Mouse (Mus musculus) brain, embryonic 14.5 days (tissue): Measurements from ENCODE around the gene Psapl1. TPM values are rescaled to one million over a fixed set of nuclear protein-coding genes. Genes with fewer than 3 reads are reported as not detected.
A peak's percentile ranks its signal among the peaks of the same experiment; 100 is the strongest.

ENCODE experiments used
- DNase-seq: peaks from one replicate; pipeline ENCODE4 v3.0.0-alpha.2; 2011; ENCODE audit warnings: low read depth
- CTCF ChIP-seq: fragments of 200-500 bp; IDR thresholded peaks from 2 replicates; pipeline ENCODE4 v1.5.1; 2012; ENCODE audit warnings: inconsistent platforms, mild to moderate bottlenecking, moderate library complexity, borderline replicate concordance; ENCODE audit not compliant: insufficient read depth, insufficient read length; ENCODE audit errors: extremely low read depth
- POLR2A ChIP-seq: fragments of 200-500 bp; IDR thresholded peaks from 2 replicates; pipeline ENCODE4 v1.6.1; 2012; ENCODE audit warnings: mild to moderate bottlenecking, inconsistent platforms, borderline replicate concordance; ENCODE audit not compliant: poor library complexity, insufficient read depth, insufficient read length, severe bottlenecking; ENCODE audit errors: extremely low read depth
- polyA plus RNA-seq: library from polyadenylated mRNA; depleted of rRNA; stranded (reverse); fragments of >200 nt; gene quantifications from 2 replicates; pipeline ENCODE4 v1.2.3, GENCODE M21; 2012; rRNA removed

The Psapl1 gene
- polyA plus RNA-seq: 0.05 TPM in 1 of 2 replicates, not detected in the other

- TF ChIP-seq POLR2A: no peak
- TF ChIP-seq CTCF: no peak
- no peak for DNase-seq
These were observed at the start of gene Psapl1 for GRCm38 (mm10) chr5:36203916-36204315. Gene Psapl1, plus strand, starts transcription at chr5:36204021.

GRCm38 (mm10) chr5:36154879-36155485, 48.8 kb upstream of the Psapl1 start:
- no peak for DNase-seq
- TF ChIP-seq POLR2A (no peak), CTCF (no peak)

- peak; percentile 37 for DNase-seq
- TF ChIP-seq POLR2A: no peak
These were observed 38.2 kb upstream of the Psapl1 start for GRCm38 (mm10) chr5:36165424-36166302.

GRCm38 (mm10) chr5:36166346-36167013, 37.3 kb upstream of the Psapl1 start:
- TF ChIP-seq CTCF (no peak), POLR2A (no peak)
- DNase-seq: no peak

GRCm38 (mm10) chr5:36168963-36169650, 34.7 kb upstream of the Psapl1 start:
- peak; percentile 24 for DNase-seq
- TF ChIP-seq CTCF (no peak), POLR2A (no peak)

GRCm38 (mm10) chr5:36174569-36175115, 29.2 kb upstream of the Psapl1 start:
- peak; percentile 92 for DNase-seq
- TF ChIP-seq POLR2A (no peak), CTCF (no peak)

GRCm38 (mm10) chr5:36176409-36176808, 27.4 kb upstream of the Psapl1 start:
- TF ChIP-seq CTCF: no peak
- no peak for TF ChIP-seq POLR2A
- no peak for DNase-seq

GRCm38 (mm10) chr5:36176873-36177272, 26.9 kb upstream of the Psapl1 start:
- no peak for DNase-seq
- TF ChIP-seq POLR2A: no peak
- no peak for TF ChIP-seq CTCF

GRCm38 (mm10) chr5:36178215-36178614, 25.6 kb upstream of the Psapl1 start:
- TF ChIP-seq POLR2A: no peak
- no peak for TF ChIP-seq CTCF
- no peak for DNase-seq

GRCm38 (mm10) chr5:36178785-36179184, 25.0 kb upstream of the Psapl1 start:
- DNase-seq: no peak
- TF ChIP-seq POLR2A (no peak), CTCF (no peak)
